Mouse (Mus musculus) spleen, adult 2 months (tissue): ENCODE measurements at regions not wholly inside any gene's neighbourhood (a gene's known extent, or its start where the extent isn't known, plus 50 kb on each side); places are given as distances from the start of the nearest gene placed in this dataset.

Experiments used
- DNase-seq, 2 experiments: peaks; one replicate each; pipeline versions ENCODE4 v3.0.0 to v3.0.0-alpha.2; 2012 to 2021; ENCODE audit warnings: low spot score in 2 of 2, low read depth in 1 of 2
- H3K27ac ChIP-seq: fragments of 200-500 bp; 2 replicates; pipeline ENCODE4 v1.5.1; 2012; ENCODE audit warnings: low read length, inconsistent platforms; ENCODE audit not compliant: insufficient read depth
- H3K27me3 ChIP-seq: fragments of 200-500 bp; 2 replicates; pipeline ENCODE4 v1.6.1; 2012; ENCODE audit warnings: mild to moderate bottlenecking, moderate library complexity, low read length, inconsistent platforms; ENCODE audit not compliant: control insufficient read depth, insufficient read depth
- H3K36me3 ChIP-seq: fragments of 200-500 bp; 2 replicates; pipeline ENCODE4 v1.6.1; 2012; ENCODE audit warnings: mild to moderate bottlenecking, low read length, inconsistent platforms; ENCODE audit not compliant: control insufficient read depth, insufficient read depth
- H3K4me1 ChIP-seq: fragments of 200-500 bp; 2 replicates; pipeline ENCODE4 v1.6.1; 2011; ENCODE audit warnings: inconsistent platforms; ENCODE audit not compliant: control insufficient read depth, insufficient read depth, insufficient read length
- H3K4me3 ChIP-seq: fragments of 200-500 bp; 2 replicates; pipeline ENCODE4 v1.5.1; 2011; ENCODE audit warnings: mild to moderate bottlenecking, inconsistent platforms; ENCODE audit not compliant: insufficient read depth, insufficient read length; ENCODE audit errors: extremely low read depth
- CTCF ChIP-seq: fragments of 200-500 bp; IDR thresholded peaks from 2 replicates; pipeline ENCODE4 v1.5.1; 2011; ENCODE audit warnings: mild to moderate bottlenecking, inconsistent platforms; ENCODE audit not compliant: insufficient read depth, insufficient read length, insufficient replicate concordance; ENCODE audit errors: extremely low read depth
- POLR2A ChIP-seq: fragments of 200-500 bp; IDR thresholded peaks from 2 replicates; pipeline ENCODE4 v1.6.1; 2011; ENCODE audit warnings: low read depth, low read length, inconsistent platforms
- WGBS: fragments of 180-500 bp; shearing (Covaris S2); methylation state at CpG from one replicate; pipeline ENCODE4 v1.1.7; 2018; 5-methylcytosine and 5-hydroxymethylcytosine counted together

DNA sequence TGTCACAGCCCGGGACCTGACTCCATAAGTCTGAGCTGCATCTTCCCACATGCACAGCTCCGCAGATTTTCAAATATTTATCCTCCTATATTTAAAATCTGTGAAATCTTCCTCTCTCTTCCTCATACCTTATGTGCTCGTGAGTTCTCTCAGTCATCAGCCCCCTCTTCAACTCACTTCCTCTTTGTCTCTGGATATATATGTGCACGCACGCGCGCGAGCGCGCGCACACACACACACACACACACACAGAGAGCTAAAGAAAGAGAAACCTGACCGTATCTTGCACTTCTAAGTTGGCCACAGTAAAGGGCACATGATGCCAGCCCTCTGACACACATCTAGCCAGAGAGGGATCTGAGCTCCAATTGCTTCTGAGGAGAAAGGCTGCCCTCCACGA is 159.7 kb upstream of the Sdk2 start:
- 12% methylated on average over 13 of the region's 13 CpGs for WGBS
- DNase-seq: peak; percentile 38 to 67
- TF ChIP-seq CTCF: no peak
- no peak for TF ChIP-seq POLR2A
- Histone ChIP-seq H3K27ac (peak overlapping the region; percentile 56), H3K27me3 (no peaks in the 10 kb centered on the region), H3K36me3 (no peaks in the 10 kb centered on the region), H3K4me1 (peaks cover 14% of the 10 kb centered on the region), H3K4me3 (peak overlapping the region; percentile 3; the same call in 1 of the 2 replicates)

DNA sequence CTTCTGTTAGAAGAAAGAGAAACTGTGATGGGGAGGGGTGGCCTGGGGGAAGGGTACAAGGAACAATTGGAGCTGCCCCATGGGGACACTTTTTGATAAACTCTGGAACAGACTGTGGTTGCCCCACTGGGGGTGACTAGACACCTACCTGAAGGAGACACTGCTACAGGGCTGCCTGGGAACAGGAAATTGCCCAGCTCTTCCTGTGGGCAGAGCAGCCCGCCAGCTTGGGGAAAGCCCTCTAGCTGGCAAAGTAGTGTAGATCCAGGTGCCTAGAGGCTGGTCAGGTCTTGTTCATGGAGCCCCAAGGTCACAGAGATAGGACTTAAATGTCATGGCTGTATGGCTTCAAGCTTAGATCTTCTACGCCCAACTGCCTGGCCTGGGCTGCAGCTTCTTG is 157.9 kb upstream of the Sdk2 start:
- DNase-seq: no peak
- Histone ChIP-seq H3K27ac (no peak overlapping the region), H3K36me3 (no peaks in the 10 kb centered on the region), H3K4me3 (no peak overlapping the region), H3K4me1 (peaks cover 14% of the 10 kb centered on the region), H3K27me3 (no peaks in the 10 kb centered on the region)
- TF ChIP-seq CTCF (no peak), POLR2A (no peak)
- 68% methylated on average over 2 of the region's 2 CpGs for WGBS

DNA sequence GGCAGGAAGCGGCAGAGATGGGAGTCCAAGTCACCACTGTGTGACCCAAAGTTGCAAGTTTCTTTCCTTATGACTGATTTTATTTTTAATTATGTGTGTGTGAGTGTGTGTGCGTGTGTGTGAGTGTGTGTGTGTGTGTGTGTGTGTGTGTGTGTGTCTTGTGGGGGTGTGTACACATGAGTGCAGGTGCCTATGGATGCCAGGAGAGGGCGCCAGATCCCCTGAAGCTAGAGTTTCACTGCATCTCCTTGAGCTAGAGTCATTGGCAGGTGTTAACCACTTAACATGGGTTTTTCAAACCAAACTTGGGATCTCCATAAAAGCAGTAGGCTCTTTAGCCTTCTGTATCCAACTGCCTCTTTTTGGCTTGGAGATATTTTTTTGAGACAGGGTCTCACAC is 156.2 kb upstream of the Sdk2 start:
- Histone ChIP-seq H3K4me3 (no peak overlapping the region), H3K36me3 (no peaks in the 10 kb centered on the region), H3K4me1 (peaks cover 14% of the 10 kb centered on the region), H3K27me3 (no peaks in the 10 kb centered on the region), H3K27ac (no peak overlapping the region)
- DNase-seq: no peak
- whole genome bisulfite sequencing: 85% methylated on average over 3 of the region's 3 CpGs
- no peak for TF ChIP-seq POLR2A
- TF ChIP-seq CTCF: no peak

DNA sequence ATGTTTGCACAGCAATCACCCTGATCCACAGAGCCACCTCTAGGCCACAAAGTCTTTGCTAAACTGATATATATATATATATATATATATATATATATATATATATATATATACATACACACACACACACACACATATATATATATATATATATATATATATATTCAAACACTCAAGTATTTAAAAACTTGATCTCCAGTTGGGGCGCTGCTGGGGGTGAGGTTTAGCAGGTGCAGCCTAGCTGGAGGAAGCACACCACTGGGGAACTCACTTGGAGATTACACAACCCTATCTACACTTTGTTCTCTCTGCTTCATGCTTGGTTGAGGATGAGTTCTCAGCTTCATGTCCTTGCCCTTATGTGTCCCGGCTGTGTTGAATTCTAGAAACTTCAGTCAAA is 153.6 kb upstream of the Sdk2 start:
- Histone ChIP-seq H3K4me1 (no peaks in the 10 kb centered on the region), H3K4me3 (no peak overlapping the region), H3K36me3 (no peaks in the 10 kb centered on the region), H3K27ac (no peak overlapping the region), H3K27me3 (no peaks in the 10 kb centered on the region)
- TF ChIP-seq POLR2A (no peak), CTCF (no peak)
- WGBS: 32% methylated on average over 2 of the region's 2 CpGs
- DNase-seq: no peak

DNA sequence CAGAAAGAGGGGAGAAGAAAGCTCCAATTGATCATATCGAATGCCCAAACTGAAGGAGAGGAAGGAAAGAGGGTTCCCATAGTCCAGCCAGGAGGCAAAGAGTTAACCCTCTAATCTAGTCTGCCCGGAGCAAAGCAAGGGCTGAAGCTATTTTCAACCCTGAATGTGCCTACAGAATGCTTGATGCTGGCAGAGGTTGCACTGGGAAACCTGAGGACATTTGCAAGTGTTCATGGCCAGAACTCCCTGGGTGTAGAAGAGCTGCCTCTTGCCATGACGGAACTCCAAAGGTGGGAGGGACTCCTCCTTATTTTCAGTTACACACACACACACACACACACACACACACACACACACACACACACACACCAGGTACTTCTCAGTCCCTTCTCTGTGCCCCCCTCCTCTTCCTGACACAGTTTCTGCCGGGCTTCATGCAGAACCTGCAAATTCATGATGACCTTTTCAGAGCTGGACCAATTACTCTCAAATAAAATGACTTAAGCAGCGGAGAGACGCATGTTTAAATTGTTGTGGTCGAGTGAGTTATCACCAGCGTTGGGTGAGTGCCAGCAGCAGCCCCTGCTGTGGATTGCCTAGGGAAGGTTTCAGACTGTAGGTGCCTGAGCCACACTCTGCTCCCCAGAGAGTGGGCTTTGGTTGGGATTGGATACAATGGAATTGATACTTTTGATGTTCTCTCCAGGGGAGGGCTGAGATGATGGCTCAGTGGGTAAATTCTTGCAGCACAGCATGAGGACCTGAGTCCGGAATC is 152.1 kb upstream of the Sdk2 start:
- WGBS: 47% methylated on average over 9 of the region's 9 CpGs
- DNase-seq: no peak
- no peaks in the 10 kb centered on the region for H3K4me1 ChIP-seq
- H3K4me3 ChIP-seq: no peak overlapping the region
- H3K27ac ChIP-seq: no peak overlapping the region
- no peaks in the 10 kb centered on the region for H3K36me3 ChIP-seq
- H3K27me3 ChIP-seq: no peaks in the 10 kb centered on the region
- TF ChIP-seq POLR2A (no peak), CTCF (no peak)

DNA sequence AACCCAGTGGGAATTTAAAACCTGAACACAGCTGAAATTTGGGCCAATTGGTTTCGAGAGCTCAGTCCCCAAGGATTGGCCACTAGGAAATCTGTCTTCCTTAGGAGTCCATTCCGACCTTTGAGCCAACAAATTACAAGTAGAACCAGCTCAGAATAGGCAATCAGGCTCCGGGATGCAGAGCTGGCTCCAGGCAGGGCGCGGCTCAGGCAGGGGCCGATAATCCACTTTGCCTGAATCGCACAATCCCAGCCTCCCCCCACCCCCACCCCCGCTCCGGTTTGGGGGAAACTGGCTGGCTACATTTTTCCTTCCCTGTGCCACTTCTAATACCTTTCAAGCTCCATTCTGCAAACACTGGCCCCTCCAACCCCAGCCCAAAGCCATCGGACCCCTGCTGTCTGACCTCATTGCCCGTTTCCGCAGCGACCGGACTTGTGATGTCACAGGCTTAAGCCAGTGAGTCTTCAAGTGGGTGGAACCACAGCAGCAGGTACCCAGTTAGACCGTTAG is 150.5 kb upstream of the Sdk2 start:
- no peaks in the 10 kb centered on the region for H3K4me1 ChIP-seq
- TF ChIP-seq CTCF (no peak), POLR2A (no peak)
- no peak overlapping the region for H3K27ac ChIP-seq
- 64% methylated on average over 15 of the region's 15 CpGs for WGBS
- H3K36me3 ChIP-seq: no peaks in the 10 kb centered on the region
- no peak for DNase-seq
- no peaks in the 10 kb centered on the region for H3K27me3 ChIP-seq
- no peak overlapping the region for H3K4me3 ChIP-seq

DNA sequence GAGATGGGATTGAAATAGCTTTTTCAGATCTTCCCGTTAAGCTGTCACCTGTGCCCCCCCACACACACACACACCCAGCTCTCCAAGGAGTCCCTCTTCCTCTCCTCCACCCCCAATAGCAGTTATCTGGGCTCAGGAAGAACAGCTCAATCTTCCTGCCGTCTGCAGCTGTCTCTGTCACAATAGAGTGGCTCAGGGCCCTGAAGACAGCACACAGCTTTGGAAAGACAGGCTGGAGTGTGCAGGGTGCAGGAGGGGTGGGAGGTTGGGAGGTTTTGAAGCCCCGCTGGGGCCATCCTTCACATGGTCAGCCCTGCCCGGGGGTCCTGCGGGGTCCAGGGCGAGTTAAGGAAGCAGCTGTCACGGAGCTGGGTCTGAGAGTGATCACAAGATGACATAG is 149.6 kb upstream of the Sdk2 start:
- WGBS: 40% methylated on average over 7 of the region's 7 CpGs
- H3K4me1 ChIP-seq: no peaks in the 10 kb centered on the region
- no peak for DNase-seq
- no peaks in the 10 kb centered on the region for H3K36me3 ChIP-seq
- H3K27ac ChIP-seq: no peak overlapping the region
- no peaks in the 10 kb centered on the region for H3K27me3 ChIP-seq
- no peak overlapping the region for H3K4me3 ChIP-seq
- TF ChIP-seq POLR2A: no peak
- no peak for TF ChIP-seq CTCF
